7 mouse cellular contexts compared by ENCODE assay signal in genomic region chr14:31132491-31132975, GRCm38 (mm10). TPM values are rescaled to one million over a fixed set of nuclear protein-coding genes. Genes with fewer than 3 reads are reported as not detected.
A peak's percentile ranks its signal among the peaks of the same experiment; 100 is the strongest.
DNase-seq lines count a peak whose midpoint lies in the region; ATAC-seq lines count a peak whose summit lies in the region.

No protein-coding gene starts in this region.

- no peak overlapping the region for H3K27ac ChIP-seq in hindbrain, embryonic 11.5 days (ENCODE audit: low read depth, low read length)
- H3K27ac ChIP-seq in liver, embryonic 16.5 days (ENCODE audit: low read length), result peak overlapping the region; percentile 62

- H3K9me3 ChIP-seq in hindbrain, embryonic 11.5 days (ENCODE audit: control insufficient read depth, low read length), result no peaks in the 10 kb centered on the region
- H3K9me3 ChIP-seq in liver, embryonic 16.5 days (replicated peaks; ENCODE audit: control insufficient read depth, low read length), result no peaks in the 10 kb centered on the region

- peaks cover 21% of the 10 kb centered on the region for H3K36me3 ChIP-seq in hindbrain, embryonic 11.5 days (ENCODE audit: control insufficient read depth, insufficient read depth, low read length)
- H3K36me3 ChIP-seq in liver, embryonic 16.5 days (ENCODE audit: control insufficient read depth, insufficient read depth), result peaks cover 21% of the 10 kb centered on the region

- DNase-seq in urinary bladder, postnatal 4 days (ENCODE audit: low spot score in 2 of 2), result peak; percentile 16 to 46
- no peak for DNase-seq in urinary bladder, adult 2 months (ENCODE audit: low spot score)
- DNase-seq in hindbrain, embryonic 11.5 days (ENCODE audit: low spot score), result no peak
- no peak for DNase-seq in adrenal gland, postnatal 14 days
- no peak for DNase-seq in layer of hippocampus, postnatal 25 days (ENCODE audit: extremely low spot score in 1 of 2, low spot score in 1 of 2)
- no peak for DNase-seq in left cerebral cortex, adult 11 months (ENCODE audit: low spot score)

- WGBS in hindbrain, embryonic 11.5 days, result 84% methylated on average over 7 of the region's 7 CpGs
- 68% methylated on average over 7 of the region's 7 CpGs for WGBS in liver, embryonic 16.5 days (ENCODE audit: insufficient replicate concordance)

- peak overlapping the region; percentile 86 for H3K4me3 ChIP-seq in hindbrain, embryonic 11.5 days (ENCODE audit: low read depth, low read length)
- H3K4me3 ChIP-seq in liver, embryonic 16.5 days (ENCODE audit: low read depth, low read length), result peak overlapping the region; percentile 83

- peak overlapping the region; percentile 61 for H3K4me2 ChIP-seq in hindbrain, embryonic 11.5 days (replicated peaks; ENCODE audit: low read depth, low read length)
- peak overlapping the region; percentile 92 for H3K4me2 ChIP-seq in liver, embryonic 16.5 days (ENCODE audit: low read depth, low read length)

- H3K4me1 ChIP-seq in hindbrain, embryonic 11.5 days (replicated peaks; ENCODE audit: control insufficient read depth, insufficient read depth, low read length), result peaks cover 9% of the 10 kb centered on the region; the same call in 1 of the 2 replicates
- H3K4me1 ChIP-seq in liver, embryonic 16.5 days (ENCODE audit: control insufficient read depth, low read depth, low read length), result peaks cover 43% of the 10 kb centered on the region

- no peaks in the 10 kb centered on the region for H3K27me3 ChIP-seq in hindbrain, embryonic 11.5 days (ENCODE audit: control insufficient read depth, insufficient read depth, low read length)
- H3K27me3 ChIP-seq in liver, embryonic 16.5 days (ENCODE audit: control insufficient read depth, insufficient read depth, low read depth, low read length), result no peaks in the 10 kb centered on the region

- ATAC-seq in hindbrain, embryonic 11.5 days (ENCODE audit: low FRiP score), result no peak
- ATAC-seq in liver, embryonic 16.5 days (ENCODE audit: low read depth), result no peak

- H3K9ac ChIP-seq in hindbrain, embryonic 11.5 days (ENCODE audit: low read depth, low read length), result peak overlapping the region; percentile 94
- H3K9ac ChIP-seq in liver, embryonic 16.5 days (ENCODE audit: low read depth, low read length), result peak overlapping the region; percentile 86

RNA-seq across cellular contexts. Expression of gene Nt5dc2, which starts 1.7 kb away (rescaled TPM):
- 8.0 and 8.1 TPM in 2 replicates for polyA plus RNA-seq in urinary bladder, adult 2 months (2012; rRNA removed)
- 458 and 483 TPM in 2 replicates for polyA plus RNA-seq in hindbrain, embryonic 11.5 days (2014; fragmentation: Nextera tagmentation; extraction: Ambion mirVana)
- polyA plus RNA-seq in liver, embryonic 16.5 days (2015; fragmentation: Nextera tagmentation; extraction: Ambion mirVana), result 149 and 179 TPM in 2 replicates
- total RNA-seq in adrenal gland, postnatal 14 days (2021), result 48.5 and 57.7 TPM in 2 replicates
- total RNA-seq in layer of hippocampus, postnatal 25 days (2021), result 10 to 100 TPM; 12.8 to 17.9 TPM

RNA-seq across cellular contexts. Expression of gene Smim4, which starts 3.8 kb away (rescaled TPM):
- 28.1 and 42.8 TPM in 2 replicates for polyA plus RNA-seq in urinary bladder, adult 2 months (2012; rRNA removed)
- 58.7 and 65.0 TPM in 2 replicates for polyA plus RNA-seq in hindbrain, embryonic 11.5 days (2014; fragmentation: Nextera tagmentation; extraction: Ambion mirVana)
- 47.7 and 57.1 TPM in 2 replicates for polyA plus RNA-seq in liver, embryonic 16.5 days (2015; fragmentation: Nextera tagmentation; extraction: Ambion mirVana)
- 75.2 and 104 TPM in 2 replicates for total RNA-seq in adrenal gland, postnatal 14 days (2021)
- 10 to 100 TPM; 28.6 to 29.6 TPM for total RNA-seq in layer of hippocampus, postnatal 25 days (2021)

RNA-seq across cellular contexts. Expression of gene Stab1, which starts 35.9 kb away (rescaled TPM):
- polyA plus RNA-seq in urinary bladder, adult 2 months (2012; rRNA removed), result 85.3 and 90.2 TPM in 2 replicates
- polyA plus RNA-seq in hindbrain, embryonic 11.5 days (2014; fragmentation: Nextera tagmentation; extraction: Ambion mirVana), result 23.5 and 25.5 TPM in 2 replicates
- polyA plus RNA-seq in liver, embryonic 16.5 days (2015; fragmentation: Nextera tagmentation; extraction: Ambion mirVana), result 25.8 and 32.2 TPM in 2 replicates
- total RNA-seq in adrenal gland, postnatal 14 days (2021), result 74.4 and 78.6 TPM in 2 replicates
- 10 to 100 TPM; 13.9 to 17.5 TPM for total RNA-seq in layer of hippocampus, postnatal 25 days (2021)

Comparison
In these comparisons a context has a peak if more than half of its experiments do, and no peak if none do; other contexts are left out.
1. DNase-seq: peak in urinary bladder, postnatal 4 days (2 of 2); none in urinary bladder, adult 2 months (single experiment), hindbrain, embryonic 11.5 days (single experiment), adrenal gland, postnatal 14 days (single experiment), layer of hippocampus, postnatal 25 days (0 of 2) and left cerebral cortex, adult 11 months (single experiment).
2. RNA of gene Nt5dc2, which starts 1.7 kb away (polyA plus RNA-seq): 458 to 483 TPM in hindbrain, embryonic 11.5 days and 149 to 179 TPM in liver, embryonic 16.5 days; 8.0 to 8.1 TPM in urinary bladder, adult 2 months; every median in the first group is over 10 times any median in the second.